Mouse (Mus musculus) erythroblast, embryonic 14.5 days (primary cell): ENCODE results near the gene Arhgef25.

ENCODE experiments used
- GATA1 ChIP-seq: IDR thresholded peaks from 2 replicates; pipeline ENCODE4 v1.6.1; 2012; ENCODE audit warnings: low read length, inconsistent platforms, mixed read lengths
- TAL1 ChIP-seq: IDR thresholded peaks from 3 replicates; pipeline ENCODE4 v1.6.1; 2012; ENCODE audit warnings: low read length, inconsistent platforms, mixed read lengths

DNA sequence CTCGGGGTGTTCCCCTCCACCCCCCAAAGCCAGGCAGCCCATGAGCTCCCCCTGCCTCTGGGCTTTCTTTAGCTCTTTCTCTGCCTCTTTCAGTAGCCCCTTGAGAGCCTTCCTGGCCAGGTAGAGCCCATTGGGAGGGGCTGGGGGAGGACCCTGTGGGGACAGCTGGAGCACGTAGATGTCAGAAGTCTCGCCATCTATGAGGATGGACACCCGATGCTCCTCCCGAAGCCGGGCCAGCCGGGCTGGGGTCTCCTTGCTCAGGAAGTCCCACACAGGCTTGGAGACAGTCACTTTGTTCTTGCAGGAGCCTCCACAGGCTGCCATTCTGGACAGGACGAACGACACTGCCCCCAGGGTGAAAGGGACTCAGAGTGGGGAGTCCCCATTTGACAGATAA, 3.1 kb upstream of the Arhgef25 start:
- TF ChIP-seq GATA1 (no peak), TAL1 (no peak)
